In genomic region chr13:103772917-103773316, GRCm38 (mm10) we compare ENCODE assay signal across 7 mouse cellular contexts. TPM values are rescaled to one million over a fixed set of nuclear protein-coding genes. Genes with fewer than 3 reads are reported as not detected.
DNase-seq lines count a peak whose midpoint lies in the region; ATAC-seq lines count a peak whose summit lies in the region.

No protein-coding gene starts in this region.

- 0 out of 2 replicates have a peak overlapping the region, but pooled peaks have one; percentile 33 for H3K9ac ChIP-seq in hindbrain, embryonic 11.5 days (ENCODE audit: low read depth, low read length)

- no peak for ATAC-seq in megakaryocyte, adult 5-6 weeks (ENCODE audit: poor library complexity, severe bottlenecking)
- no peak for ATAC-seq in hindbrain, embryonic 11.5 days (ENCODE audit: low FRiP score)
- ATAC-seq in granulocyte monocyte progenitor cell, adult 5-6 weeks (replicated peaks; ENCODE audit: poor library complexity, severe bottlenecking): no peak

- H3K27ac ChIP-seq in hindbrain, embryonic 11.5 days (ENCODE audit: low read depth, low read length): no peak overlapping the region
- H3K27ac ChIP-seq in macrophage: peak overlapping the region; percentile 89; the same call in 1 of the 2 replicates

- peaks cover 36% of the 10 kb centered on the region for H3K4me1 ChIP-seq in megakaryocyte, embryonic 14.5 days
- no peaks in the 10 kb centered on the region for H3K4me1 ChIP-seq in hindbrain, embryonic 11.5 days (replicated peaks; ENCODE audit: control insufficient read depth, insufficient read depth, low read length)

- no peaks in the 10 kb centered on the region for H3K9me3 ChIP-seq in megakaryocyte, embryonic 14.5 days
- H3K9me3 ChIP-seq in hindbrain, embryonic 11.5 days (ENCODE audit: control insufficient read depth, low read length): no peaks in the 10 kb centered on the region

- peaks cover 55% of the 10 kb centered on the region for H3K79me2 ChIP-seq in macrophage (ENCODE audit: inconsistent target)

- peaks cover 17% of the 10 kb centered on the region for H3K36me3 ChIP-seq in megakaryocyte, embryonic 14.5 days (replicated peaks; ENCODE audit: low read length)
- no peaks in the 10 kb centered on the region for H3K36me3 ChIP-seq in hindbrain, embryonic 11.5 days (ENCODE audit: control insufficient read depth, insufficient read depth, low read length)
- no peaks in the 10 kb centered on the region for H3K36me3 ChIP-seq in macrophage (ENCODE audit: inconsistent target)

- peak overlapping the region; percentile 95 for H3K4me3 ChIP-seq in megakaryocyte, embryonic 14.5 days (replicated peaks)
- peak overlapping the region; percentile 66 for H3K4me3 ChIP-seq in hindbrain, embryonic 11.5 days (ENCODE audit: low read depth, low read length)
- H3K4me3 ChIP-seq in macrophage (ENCODE audit: inconsistent target): peak overlapping the region; percentile 65

- peaks cover 5% of the 10 kb centered on the region for H3K27me3 ChIP-seq in megakaryocyte, embryonic 14.5 days (replicated peaks)
- no peaks in the 10 kb centered on the region for H3K27me3 ChIP-seq in hindbrain, embryonic 11.5 days (ENCODE audit: control insufficient read depth, insufficient read depth, low read length)

- DNase-seq in cerebellum, postnatal 10 days: peak; percentile 53 to 59
- no peak for DNase-seq in hindbrain, embryonic 11.5 days (ENCODE audit: low spot score)
- DNase-seq in gastrocnemius, postnatal 25 days: no peak

- H3K4me2 ChIP-seq in hindbrain, embryonic 11.5 days (replicated peaks; ENCODE audit: low read depth, low read length): peak overlapping the region; percentile 47

- WGBS in hindbrain, embryonic 11.5 days: 54% methylated on average over 5 of the region's 5 CpGs
- WGBS in macrophage (ENCODE audit: missing documents): 65% methylated on average over 5 of the region's 5 CpGs

RNA-seq across cellular contexts. Expression of gene Srek1, which starts 1.5 kb away (rescaled TPM):
- 0.96 and 7.4 TPM in 2 replicates for polyA plus RNA-seq in megakaryocyte, embryonic 14.5 days (2012; ENCODE audit: insufficient read depth, low replicate concordance)
- 19.0 and 25.3 TPM in 2 replicates for total RNA-seq in megakaryocyte, adult 5-6 weeks (2015)
- 49.4 and 51.2 TPM in 2 replicates for total RNA-seq in megakaryocyte, adult 5-6 weeks (2017)
- 101 and 136 TPM in 2 replicates for polyA plus RNA-seq in hindbrain, embryonic 11.5 days (2014; fragmentation: Nextera tagmentation; extraction: Ambion mirVana)
- total RNA-seq in macrophage (2018; cell fraction: chromatin; rRNA removed): 100 to 1,000 TPM; 162 to 499 (median 400) TPM
- total RNA-seq in macrophage (2018; cell fraction: cytosol; rRNA removed): 10 to 100 TPM in 20 of 26 experiments, 1 to 10 TPM in 6; 5.3 to 26.3 (median 12.1) TPM
- 100 to 1,000 TPM in 25 of 26 experiments, 10 to 100 TPM in 1; 72.9 to 321 (median 180) TPM for total RNA-seq in macrophage (2018; cell fraction: nucleus; rRNA removed)
- 14.9 to 27.1 TPM (median 22.3 TPM) in 3 replicates for polyA plus RNA-seq in macrophage (2018)
- 10 to 100 TPM; 18.3 to 19.2 TPM for total RNA-seq in gastrocnemius, postnatal 25 days (2021)
- total RNA-seq in granulocyte monocyte progenitor cell, adult 5-6 weeks (2014; fragmentation: Nextera tagmentation): 74.5 and 101 TPM in 2 replicates
- total RNA-seq in granulocyte monocyte progenitor cell, adult 5-6 weeks (2017): 83.3 and 85.8 TPM in 2 replicates

Comparison
In these comparisons a context has a peak if more than half of its experiments do, and no peak if none do; other contexts are left out.
1. DNase-seq: peak in cerebellum, postnatal 10 days (2 of 2); none in hindbrain, embryonic 11.5 days (single experiment) and gastrocnemius, postnatal 25 days (single experiment).
2. Peak in every context shown above with its lines, with median percentiles within 50 percentile points of each other: H3K4me3 ChIP-seq.